Mouse (Mus musculus) midbrain, embryonic 10.5 days (tissue): ENCODE measurements around the gene Cradd. TPM values are rescaled to one million over a fixed set of nuclear protein-coding genes. Genes with fewer than 3 reads are reported as not detected.

Experiments
- DNase-seq: peaks from one replicate; pipeline ENCODE4 v3.0.0-alpha.2; 2017; ENCODE audit warnings: low spot score
- H3K27ac ChIP-seq: fragments of 300-500 bp; sonication (generic); replicated peaks from 2 replicates; pipeline ENCODE4 v1.5.1; 2016; ENCODE audit warnings: mild to moderate bottlenecking
- H3K27me3 ChIP-seq: fragments of 300-500 bp; sonication (generic); 2 replicates; pipeline ENCODE4 v1.6.1; 2016; ENCODE audit warnings: low read depth, mild to moderate bottlenecking; ENCODE audit not compliant: poor library complexity, severe bottlenecking
- H3K36me3 ChIP-seq: fragments of 300-500 bp; sonication (generic); 2 replicates; pipeline ENCODE4 v1.6.1; 2016; ENCODE audit warnings: mild to moderate bottlenecking, moderate library complexity
- H3K4me1 ChIP-seq: fragments of 300-500 bp; sonication (generic); 2 replicates; pipeline ENCODE4 v1.6.1; 2016
- H3K4me3 ChIP-seq: fragments of 300-500 bp; sonication (generic); 2 replicates; pipeline ENCODE4 v1.5.1; 2016; ENCODE audit warnings: mild to moderate bottlenecking, moderate library complexity
- H3K9me3 ChIP-seq: fragments of 300-500 bp; sonication (generic); replicated peaks from 2 replicates; pipeline ENCODE4 v1.6.1; 2016; ENCODE audit warnings: mild to moderate bottlenecking
- WGBS: fragments of 180-500 bp; shearing (Covaris S2); methylation state at CpG from one replicate; pipeline ENCODE4 v1.1.7; 2016; 5-methylcytosine and 5-hydroxymethylcytosine counted together
- polyA plus RNA-seq: library from polyadenylated mRNA; unstranded; fragments of >200 nt; fragmentation: Nextera tagmentation; extraction: Ambion mirVana; gene quantifications from 2 replicates; pipeline ENCODE4 v1.2.1, GENCODE M21; 2016

Gene Cradd
- polyA plus RNA-seq, 1 experiment from 2014 or later = 14.4 TPM

- H3K27me3 ChIP-seq = peaks cover 21% of the 10 kb centered on the region
- H3K9me3 ChIP-seq = no peaks in the 10 kb centered on the region
- WGBS = 12% methylated on average over 21 of the region's 21 CpGs
- H3K36me3 ChIP-seq = no peaks in the 10 kb centered on the region
- H3K4me3 ChIP-seq = peak overlapping the region; percentile 35
- H3K27ac ChIP-seq = peak overlapping the region; percentile 39
- H3K4me1 ChIP-seq = peaks cover 50% of the 10 kb centered on the region
- peak; percentile 61 for DNase-seq
Observed at GRCm38 (mm10) chr10:95310688-95311441, 13.1 kb downstream of the Cradd start.

- WGBS = 41% methylated on average over 13 of the region's 13 CpGs
- Histone ChIP-seq H3K9me3 (no peaks in the 10 kb centered on the region), H3K27ac (0 out of 2 replicates have a peak overlapping the region, but pooled peaks have one; percentile 14), H3K27me3 (peaks cover 21% of the 10 kb centered on the region), H3K36me3 (no peaks in the 10 kb centered on the region), H3K4me1 (peaks cover 50% of the 10 kb centered on the region), H3K4me3 (no peak overlapping the region)
- no peak for DNase-seq
Observed at GRCm38 (mm10) chr10:95309412-95310322, 14.3 kb downstream of the Cradd start.

- H3K27me3 ChIP-seq = peaks cover 21% of the 10 kb centered on the region
- no peak for DNase-seq
- no peaks in the 10 kb centered on the region for H3K9me3 ChIP-seq
- H3K4me1 ChIP-seq = peaks cover 48% of the 10 kb centered on the region
- H3K36me3 ChIP-seq = no peaks in the 10 kb centered on the region
- H3K4me3 ChIP-seq = no peak overlapping the region
- WGBS = 80% methylated on average over 12 of the region's 12 CpGs
- H3K27ac ChIP-seq = no peak overlapping the region
Observed at GRCm38 (mm10) chr10:95308991-95309390, 14.9 kb downstream of the Cradd start.

- Histone ChIP-seq H3K4me3 (no peak overlapping the region), H3K4me1 (peaks cover 51% of the 10 kb centered on the region), H3K36me3 (no peaks in the 10 kb centered on the region), H3K9me3 (no peaks in the 10 kb centered on the region), H3K27ac (no peak overlapping the region), H3K27me3 (peaks cover 13% of the 10 kb centered on the region)
- 88% methylated on average over 5 of the region's 5 CpGs for WGBS
- DNase-seq = no peak
Observed at GRCm38 (mm10) chr10:95307916-95308315, 16.0 kb downstream of the Cradd start.

GRCm38 (mm10) chr10:95306824-95307552 lies 16.9 kb downstream of the Cradd start:
- Histone ChIP-seq H3K4me1 (peaks cover 60% of the 10 kb centered on the region), H3K36me3 (no peaks in the 10 kb centered on the region), H3K27ac (peak overlapping the region; percentile 63; the same call in 1 of the 2 replicates), H3K4me3 (no peak overlapping the region), H3K9me3 (no peaks in the 10 kb centered on the region), H3K27me3 (peaks cover 5% of the 10 kb centered on the region)
- 66% methylated on average over 11 of the region's 11 CpGs for WGBS
- no peak for DNase-seq

GRCm38 (mm10) chr10:95304240-95304639 lies 19.7 kb downstream of the Cradd start:
- peak overlapping the region; percentile 13; the same call in 1 of the 2 replicates for H3K27ac ChIP-seq

GRCm38 (mm10) chr10:95302211-95303163 lies 21.4 kb downstream of the Cradd start:
- H3K27ac ChIP-seq = no peak overlapping the region
- no peaks in the 10 kb centered on the region for H3K27me3 ChIP-seq
- peaks cover 41% of the 10 kb centered on the region for H3K4me1 ChIP-seq
- no peak for DNase-seq
- no peaks in the 10 kb centered on the region for H3K9me3 ChIP-seq
- 46% methylated on average over 12 of the region's 12 CpGs for WGBS
- H3K4me3 ChIP-seq = no peak overlapping the region
- no peaks in the 10 kb centered on the region for H3K36me3 ChIP-seq

More at GRCm38 (mm10) chr10:95304240-95304639, 19.7 kb downstream of the Cradd start:
- no peak for DNase-seq
- Histone ChIP-seq H3K9me3 (no peaks in the 10 kb centered on the region), H3K4me3 (no peak overlapping the region), H3K4me1 (peaks cover 41% of the 10 kb centered on the region), H3K36me3 (no peaks in the 10 kb centered on the region), H3K27me3 (no peaks in the 10 kb centered on the region)
- WGBS = 60% methylated on average over 4 of the region's 4 CpGs

- Histone ChIP-seq H3K4me1 (peaks cover 37% of the 10 kb centered on the region), H3K27ac (no peak overlapping the region), H3K36me3 (no peaks in the 10 kb centered on the region), H3K4me3 (no peak overlapping the region), H3K9me3 (no peaks in the 10 kb centered on the region), H3K27me3 (no peaks in the 10 kb centered on the region)
- no peak for DNase-seq
- 91% methylated on average over 8 of the region's 8 CpGs for WGBS
Observed at GRCm38 (mm10) chr10:95300178-95300793, 23.6 kb downstream of the Cradd start.

GRCm38 (mm10) chr10:95299808-95300133 lies 24.2 kb downstream of the Cradd start:
- no peak for DNase-seq
- 89% methylated on average over 7 of the region's 7 CpGs for WGBS
- no peaks in the 10 kb centered on the region for H3K36me3 ChIP-seq
- H3K4me1 ChIP-seq = peaks cover 37% of the 10 kb centered on the region
- H3K27ac ChIP-seq = no peak overlapping the region
- no peaks in the 10 kb centered on the region for H3K27me3 ChIP-seq
- H3K9me3 ChIP-seq = no peaks in the 10 kb centered on the region
- H3K4me3 ChIP-seq = no peak overlapping the region

GRCm38 (mm10) chr10:95299010-95299807 lies 24.7 kb downstream of the Cradd start:
- Histone ChIP-seq H3K9me3 (no peaks in the 10 kb centered on the region), H3K27me3 (no peaks in the 10 kb centered on the region), H3K36me3 (no peaks in the 10 kb centered on the region), H3K27ac (no peak overlapping the region), H3K4me3 (no peak overlapping the region), H3K4me1 (peaks cover 37% of the 10 kb centered on the region)
- 84% methylated on average over 18 of the region's 18 CpGs for WGBS
- DNase-seq = no peak

GRCm38 (mm10) chr10:95298504-95298903 lies 25.4 kb downstream of the Cradd start:
- H3K27me3 ChIP-seq = no peaks in the 10 kb centered on the region
- DNase-seq = no peak
- H3K4me1 ChIP-seq = peaks cover 32% of the 10 kb centered on the region
- H3K27ac ChIP-seq = no peak overlapping the region
- no peaks in the 10 kb centered on the region for H3K36me3 ChIP-seq
- no peak overlapping the region for H3K4me3 ChIP-seq
- H3K9me3 ChIP-seq = no peaks in the 10 kb centered on the region
- WGBS = 82% methylated on average over 6 of the region's 6 CpGs
